Mouse (Mus musculus): ENCODE measurements around the gene Cryge.
A peak's percentile ranks its signal among the peaks of the same experiment; 100 is the strongest.

Cryge gene

GRCm38 (mm10) chr1:65010153-65010552, 40.8 kb downstream of the Cryge start:
- DNase-seq = peak; percentile 44

- DNase-seq = no peak
Observed at GRCm38 (mm10) chr1:65005575-65005974, 45.4 kb downstream of the Cryge start.

- DNase-seq = no peak
Observed at GRCm38 (mm10) chr1:65004526-65004925, 46.4 kb downstream of the Cryge start.
